Mouse (Mus musculus): ENCODE data around the gene Ntrk1. TPM values are rescaled to one million over a fixed set of nuclear protein-coding genes. Genes with fewer than 3 reads are reported as not detected.
A peak's percentile ranks its signal among the peaks of the same experiment; 100 is the strongest.
"Not testable (repeated sequence)": the region's sequence is repeated elsewhere in the genome, so short reads cannot be mapped to it uniquely, and the experiment has no call there.

Gene Ntrk1
- under 1 TPM; 0.25 to 0.32 TPM for total RNA-seq (2021)
- long read RNA-seq: 0 reads

DNA sequence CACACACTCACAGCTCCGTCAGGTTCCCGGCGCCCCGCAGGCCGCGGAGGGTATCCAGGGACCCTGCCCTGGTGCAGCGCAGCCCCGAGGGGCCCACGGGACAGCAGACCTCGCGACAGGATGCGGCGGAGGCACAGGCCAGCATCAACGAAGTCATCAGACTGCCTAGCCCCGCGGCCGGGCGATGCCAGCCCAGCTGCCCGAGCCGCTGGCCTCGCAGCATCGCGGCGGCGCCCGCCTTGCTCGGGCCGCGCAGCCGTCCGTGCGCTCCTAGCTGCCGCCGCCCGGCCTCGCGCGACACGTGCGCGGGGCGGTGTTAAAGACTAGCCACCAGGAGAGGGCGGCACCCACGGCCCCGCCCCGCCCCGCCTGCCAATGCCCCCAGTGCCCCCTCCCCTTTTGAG lies at the start of gene Ntrk1:
TSS of gene Ntrk1 (minus strand) at position 241 of the 404 bp plus-strand sequence.
- DNase-seq (ENCODE audit: low spot score in 2 of 2): no peak

DNA sequence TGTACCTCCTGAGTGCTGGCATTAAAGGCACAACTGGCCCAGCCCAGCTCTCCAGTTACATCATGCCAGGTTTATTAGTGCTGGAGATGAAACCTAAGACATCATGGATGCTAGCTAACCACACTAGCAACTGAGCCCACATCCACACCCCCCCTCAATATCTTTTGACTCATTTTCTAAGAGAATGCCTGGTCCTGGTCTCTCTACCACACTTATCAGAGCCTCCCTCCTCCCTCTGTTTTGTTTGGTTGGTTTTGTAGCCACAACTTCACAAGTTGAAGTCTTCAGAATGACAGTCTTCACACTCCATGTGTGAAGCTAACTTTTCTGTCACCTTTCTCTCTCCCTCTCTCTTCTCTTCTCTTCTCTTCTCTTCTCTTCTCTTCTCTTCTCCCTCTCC lies 45.9 kb upstream of the Ntrk1 start:
- no peak for DNase-seq (ENCODE audit: low spot score in 2 of 2)

DNA sequence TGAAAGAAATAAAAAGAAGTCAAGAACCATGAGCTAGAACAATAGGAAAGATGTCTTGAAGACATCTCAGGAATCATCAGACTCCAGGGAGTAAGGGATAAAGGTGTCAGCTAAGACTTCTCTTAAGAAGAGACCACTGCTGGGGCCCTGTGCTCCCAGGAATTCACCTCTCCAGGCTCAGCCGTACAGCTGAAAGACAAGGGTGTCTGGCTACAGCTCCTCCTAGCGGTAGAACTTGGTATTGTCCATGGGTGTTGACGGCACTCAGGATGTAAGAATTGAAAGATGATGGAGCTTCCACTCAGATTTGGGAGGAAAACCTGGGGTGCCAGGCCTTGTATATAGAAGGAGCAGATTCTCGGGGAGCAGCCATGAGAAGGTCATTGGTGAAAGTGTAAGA lies 43.7 kb upstream of the Ntrk1 start:
- DNase-seq (ENCODE audit: low spot score in 2 of 2): peak; percentile 59 to 87

DNA sequence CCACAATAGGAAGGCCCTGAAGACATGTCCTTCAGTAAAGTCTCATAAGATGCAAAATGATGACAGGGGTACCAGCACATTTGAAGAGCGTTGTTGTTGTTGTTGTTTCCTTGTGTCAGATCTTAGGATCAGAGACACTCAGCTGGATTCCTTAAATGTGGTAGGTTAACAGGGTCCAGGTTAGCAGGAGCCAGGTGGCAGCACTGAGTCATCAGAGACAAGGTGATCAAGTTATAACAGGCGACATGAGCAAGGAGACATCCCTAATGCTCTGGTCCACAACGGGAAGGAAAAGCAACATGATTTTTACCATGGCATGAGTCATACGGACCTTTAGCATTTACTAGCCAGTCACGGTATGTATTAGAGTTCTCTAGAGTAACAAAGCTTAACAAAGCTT lies 38.5 kb upstream of the Ntrk1 start:
- DNase-seq (ENCODE audit: low spot score in 2 of 2): no peak

DNA sequence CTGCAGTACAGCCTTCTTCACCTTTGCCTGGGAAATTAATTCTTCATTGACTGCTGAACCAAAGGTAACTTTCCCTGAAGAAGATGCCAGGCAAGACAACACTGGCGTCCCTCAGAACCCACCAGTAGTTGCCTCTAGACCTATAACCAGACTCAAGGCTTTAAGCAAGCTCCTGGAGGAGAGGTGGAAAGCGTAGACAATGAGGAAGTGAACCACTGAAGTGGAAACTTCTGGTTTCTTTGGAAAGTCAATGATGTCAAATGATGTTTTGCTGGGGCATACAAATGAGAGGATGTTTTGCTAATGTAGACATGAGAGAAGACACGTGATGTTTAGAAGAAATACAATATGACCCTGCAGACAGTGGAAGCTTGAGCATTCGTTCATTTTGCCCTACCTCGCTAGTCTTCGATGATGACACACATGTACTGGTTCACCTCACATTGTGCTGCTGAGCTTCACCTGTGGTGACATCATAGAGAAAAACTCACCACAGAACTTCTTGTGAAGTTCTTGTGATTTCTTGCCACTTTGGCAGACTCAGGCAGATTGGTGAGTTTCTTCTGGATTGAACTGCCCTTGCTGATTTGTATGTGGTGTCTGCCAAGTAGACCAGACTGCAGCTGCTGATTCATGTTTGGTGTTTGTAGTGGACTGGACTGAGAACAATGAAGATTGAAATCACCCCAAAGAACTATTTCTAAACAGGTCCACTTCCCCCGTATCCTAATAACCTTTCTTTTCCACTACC lies 37.3 kb upstream of the Ntrk1 start:
- no peak for DNase-seq (ENCODE audit: low spot score in 2 of 2)

DNA sequence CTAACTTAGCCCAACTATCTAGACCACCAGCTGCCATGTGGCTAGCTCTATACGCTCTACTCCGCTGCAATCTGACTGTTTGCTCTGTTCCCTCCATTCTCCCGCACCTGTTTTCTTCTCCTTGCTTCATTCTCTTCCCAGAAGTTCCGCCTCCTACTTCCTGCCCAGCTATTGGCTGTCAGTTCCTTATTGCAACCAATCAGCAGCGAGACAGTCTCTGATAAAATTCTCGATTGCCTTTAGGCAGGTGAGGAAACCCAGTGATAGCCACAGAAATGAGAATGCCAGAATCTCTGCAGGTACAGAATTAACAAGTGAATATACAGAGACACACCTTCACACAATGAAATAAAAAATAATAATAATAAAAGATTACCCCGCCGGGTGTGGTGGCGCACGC lies 34.1 kb upstream of the Ntrk1 start:
- no peak for DNase-seq (ENCODE audit: low spot score in 2 of 2)

DNA sequence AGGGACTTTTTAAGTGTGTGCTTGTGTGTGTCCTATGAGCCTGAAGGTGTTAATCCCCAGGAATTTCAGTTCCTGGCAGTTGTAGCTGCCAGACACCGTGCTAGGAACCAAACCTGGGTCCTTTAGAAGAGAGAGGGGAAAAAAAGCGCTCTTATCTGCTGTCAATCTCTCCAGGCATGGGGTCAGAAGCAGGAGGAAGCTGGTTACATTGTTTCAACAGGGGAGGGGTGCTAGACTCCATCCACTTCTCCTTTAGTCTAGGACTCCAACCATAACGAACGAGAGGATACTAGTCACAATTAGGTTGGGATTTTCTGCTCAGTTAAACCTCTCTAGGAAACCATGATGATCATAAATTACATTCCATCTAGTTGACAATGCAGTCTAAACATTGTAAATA lies 33.5 kb upstream of the Ntrk1 start:
- no peak for DNase-seq (ENCODE audit: low spot score in 2 of 2)

DNA sequence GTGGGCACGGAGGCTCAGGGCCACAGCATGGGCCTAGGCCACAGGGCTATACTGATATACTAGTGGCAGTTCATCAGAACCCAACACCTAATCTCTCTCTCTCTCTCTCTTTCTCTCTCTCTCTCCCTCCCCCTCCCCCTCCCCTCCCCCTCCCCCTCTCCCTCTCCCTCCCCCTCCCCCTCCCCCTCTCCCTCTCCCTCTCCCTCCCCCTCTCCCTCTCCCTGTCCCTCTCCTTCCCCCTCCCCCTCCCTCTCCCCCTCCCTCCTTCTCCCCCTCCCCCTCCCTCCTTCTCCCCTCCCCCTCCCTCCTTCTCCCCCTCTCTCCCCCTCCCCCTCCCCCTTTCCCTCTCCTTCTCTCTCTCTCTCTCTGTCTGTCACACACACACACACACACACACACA lies 29.2 kb upstream of the Ntrk1 start, which contains the start of gene Pear1:
TSS of gene Pear1 (minus strand) at position 101 of the 400 bp plus-strand sequence.
- DNase-seq (ENCODE audit: low spot score in 2 of 2): not testable (repeated sequence)

DNA sequence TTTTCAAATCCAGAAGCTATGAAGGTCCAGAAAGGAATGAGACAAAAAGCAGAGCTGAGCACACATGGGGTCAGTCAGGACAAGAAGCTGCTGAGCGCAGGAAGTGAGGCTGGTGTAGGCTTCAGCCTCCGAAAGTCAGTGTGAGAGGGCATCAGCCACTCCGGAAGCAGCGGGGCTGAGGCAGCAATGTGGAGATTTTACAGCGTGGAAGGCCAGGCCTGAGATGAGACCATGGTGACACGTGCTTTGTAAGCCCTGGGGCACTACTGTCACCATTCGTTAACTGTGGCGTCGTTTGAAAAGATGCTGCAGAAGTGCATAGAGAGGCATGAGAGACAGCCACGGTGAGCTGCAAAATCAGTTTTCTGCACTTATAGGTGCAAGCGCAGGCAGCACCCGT lies 23.3 kb upstream of the Ntrk1 start:
- DNase-seq (ENCODE audit: low spot score in 2 of 2): no peak

DNA sequence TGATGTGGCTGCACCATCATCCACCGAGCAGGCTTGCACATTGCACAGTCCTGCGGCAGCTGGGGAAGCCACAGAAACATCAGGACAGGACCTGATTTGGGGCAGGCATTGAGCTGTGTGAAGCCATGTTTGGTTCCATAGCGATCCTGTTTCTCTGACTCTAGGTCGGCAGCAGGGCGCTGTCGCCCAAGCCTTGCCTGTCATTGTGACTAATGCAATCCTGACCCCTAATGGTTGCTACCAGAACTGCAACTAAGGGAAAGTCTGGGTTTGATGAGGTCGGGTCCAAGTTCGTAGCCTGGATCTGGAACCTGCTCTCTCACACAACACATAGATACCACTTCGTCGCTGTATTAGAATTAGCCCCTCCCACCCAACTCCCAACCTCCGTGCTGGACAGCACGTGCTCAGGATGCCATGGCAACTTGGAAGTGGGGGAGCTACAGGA lies 21.7 kb upstream of the Ntrk1 start:
- DNase-seq (ENCODE audit: low spot score in 2 of 2): peak; percentile 62 to 87

DNA sequence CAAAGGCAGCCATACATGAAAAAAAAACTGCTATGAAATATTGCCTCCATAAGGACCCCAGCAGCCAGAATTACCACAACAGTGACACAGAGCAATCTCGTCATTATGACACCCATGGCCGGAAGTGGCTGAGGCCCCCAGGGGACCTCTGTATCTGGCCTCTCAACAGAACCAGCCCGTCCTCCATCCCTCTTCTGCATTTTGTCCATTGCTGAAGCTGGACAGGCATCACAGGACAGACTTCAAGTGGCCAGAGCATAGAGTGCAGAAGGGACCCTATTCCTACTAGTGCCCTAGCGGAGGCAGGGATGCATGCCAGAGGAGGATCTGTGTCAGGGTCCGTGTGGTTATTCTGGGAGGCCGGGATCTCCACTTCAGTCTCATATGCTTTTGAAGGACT lies 21.2 kb upstream of the Ntrk1 start:
- no peak for DNase-seq (ENCODE audit: low spot score in 2 of 2)

DNA sequence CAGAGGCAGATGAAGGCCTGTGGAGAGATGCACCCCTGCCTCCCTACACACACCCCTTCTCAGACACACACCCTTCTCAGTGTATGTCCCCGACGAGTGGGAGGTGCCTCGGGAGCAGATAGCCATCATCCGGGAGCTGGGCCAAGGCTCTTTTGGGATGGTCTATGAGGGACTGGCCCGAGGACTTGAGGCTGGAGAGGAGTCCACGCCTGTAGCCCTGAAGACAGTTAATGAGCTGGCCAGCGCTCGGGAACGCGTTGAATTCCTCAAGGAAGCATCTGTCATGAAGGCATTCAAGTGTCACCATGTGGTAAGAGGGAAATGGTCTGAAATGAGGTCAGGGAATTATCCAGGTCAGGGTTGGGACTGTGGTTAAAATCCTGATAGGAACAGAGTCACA lies 17.9 kb upstream of the Ntrk1 start:
- DNase-seq (ENCODE audit: low spot score in 2 of 2): no peak

DNA sequence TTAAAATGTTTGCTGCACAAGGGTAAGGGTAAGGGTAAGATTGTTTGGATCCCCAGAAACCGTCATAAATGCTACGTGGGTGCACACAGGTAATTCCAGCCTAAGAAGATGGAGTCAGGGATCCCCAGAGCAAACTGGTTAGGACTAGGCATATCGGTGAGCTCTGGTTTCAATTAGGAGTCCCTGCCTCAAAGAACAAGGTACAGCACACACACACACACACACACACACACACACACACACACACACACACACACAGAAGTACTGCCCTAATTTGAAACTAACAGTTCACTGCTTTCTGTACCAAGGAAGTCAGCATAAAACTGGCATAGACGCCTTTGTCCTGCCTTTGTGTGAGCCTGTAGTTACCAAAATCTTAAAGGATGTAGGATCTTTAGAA lies 17.5 kb upstream of the Ntrk1 start:
- no peak for DNase-seq (ENCODE audit: low spot score in 2 of 2)

DNA sequence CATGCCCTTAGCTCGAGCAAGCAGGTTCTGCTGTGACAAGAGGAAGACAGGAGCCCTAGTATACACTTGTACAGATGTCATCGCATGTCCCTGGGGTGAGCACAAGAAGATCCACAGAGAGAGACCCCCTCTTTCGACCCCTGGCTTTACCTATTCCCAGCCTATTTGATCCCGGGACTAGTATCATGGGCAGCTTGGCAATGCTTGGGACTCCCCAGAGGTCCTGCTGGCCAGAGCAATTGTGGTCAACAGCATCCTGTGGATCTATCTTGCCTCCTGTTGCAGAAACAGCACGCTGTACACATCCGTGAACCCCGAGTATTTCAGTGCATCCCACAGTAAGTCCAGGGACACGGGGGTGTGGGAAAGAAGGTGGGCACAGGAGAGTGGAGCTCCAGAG lies 16.3 kb upstream of the Ntrk1 start:
- DNase-seq (ENCODE audit: low spot score in 2 of 2): no peak

DNA sequence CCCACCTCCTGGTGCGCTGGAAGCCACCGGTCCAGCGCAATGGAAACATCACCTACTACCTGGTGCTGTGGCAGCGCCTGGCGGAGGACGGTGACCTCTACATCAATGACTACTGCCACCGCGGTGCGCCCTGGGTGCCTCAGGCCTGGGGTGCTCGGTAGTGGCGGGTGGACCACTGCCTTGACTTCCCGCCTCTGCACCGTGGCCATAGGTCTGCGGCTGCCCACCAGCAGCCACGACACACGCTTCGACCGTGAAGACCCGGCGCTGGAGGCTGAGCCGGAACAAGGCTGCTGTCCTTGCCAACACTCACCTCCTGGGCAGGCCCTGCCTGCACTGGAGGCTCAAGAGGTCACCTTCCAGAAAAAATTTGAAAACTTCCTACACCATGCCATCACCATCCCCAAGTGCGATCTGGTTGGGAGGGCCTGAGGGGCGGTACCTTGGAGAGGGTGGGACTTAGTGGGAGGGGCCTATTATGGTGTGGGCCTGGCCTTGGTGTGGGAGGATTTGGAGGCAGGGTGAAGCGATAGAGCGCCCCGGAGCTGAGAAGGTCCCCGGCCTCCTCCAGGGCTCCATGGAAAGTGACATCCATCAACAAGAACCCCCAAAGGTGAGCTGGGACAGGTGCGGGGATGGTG lies 14.5 kb upstream of the Ntrk1 start:
- no peak for DNase-seq (ENCODE audit: low spot score in 2 of 2)

DNA sequence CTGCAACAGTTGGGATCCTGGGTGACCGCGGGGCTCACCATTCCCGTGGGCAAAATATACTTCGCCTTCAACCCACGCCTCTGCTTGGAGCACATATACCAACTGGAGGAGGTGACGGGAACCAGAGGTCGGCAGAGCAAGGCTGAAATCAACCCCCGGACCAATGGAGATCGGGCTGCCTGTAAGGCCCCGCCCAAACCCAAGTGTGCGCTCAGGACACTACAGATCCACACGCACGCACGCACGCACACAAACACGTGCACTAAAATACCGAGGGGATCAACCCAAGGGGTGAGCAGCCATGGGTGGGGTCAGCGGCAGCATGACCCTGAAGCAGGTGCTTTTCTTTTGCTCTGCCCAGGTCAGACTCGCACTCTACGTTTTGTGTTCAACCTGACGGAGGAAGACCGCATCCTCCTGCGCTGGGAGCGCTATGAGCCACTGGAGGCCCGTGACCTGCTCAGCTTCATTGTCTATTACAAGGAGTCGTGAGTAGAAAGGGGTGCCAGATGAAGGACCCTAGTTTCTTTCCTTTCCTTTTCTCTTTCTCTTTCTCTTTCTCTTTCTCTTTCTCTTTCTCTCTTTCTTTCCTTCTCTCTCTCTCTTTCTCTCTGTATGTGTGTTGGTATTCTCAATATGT lies 9.2 kb upstream of the Ntrk1 start:
- no peak for DNase-seq (ENCODE audit: low spot score in 2 of 2)

DNA sequence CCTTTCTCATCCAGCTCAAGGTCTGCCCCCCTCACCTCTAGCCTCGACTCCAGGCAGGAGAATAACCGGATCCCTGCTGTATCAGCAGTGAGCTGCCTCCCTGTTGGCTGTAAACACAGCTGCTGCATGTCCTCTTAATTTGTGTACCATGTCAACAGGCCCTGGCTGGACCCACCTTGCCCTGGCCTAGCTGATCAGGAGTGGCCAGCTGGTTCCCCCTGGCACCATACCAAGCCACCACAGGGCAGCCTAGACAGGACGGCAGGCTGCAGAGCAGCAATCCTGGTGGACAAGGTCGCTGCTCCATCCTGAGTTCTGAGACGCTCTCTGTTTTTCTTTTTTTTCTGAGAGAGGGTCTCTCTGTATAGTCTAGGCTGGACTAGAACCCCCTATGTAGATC lies 6.7 kb upstream of the Ntrk1 start:
- no peak for DNase-seq (ENCODE audit: low spot score in 2 of 2)

DNA sequence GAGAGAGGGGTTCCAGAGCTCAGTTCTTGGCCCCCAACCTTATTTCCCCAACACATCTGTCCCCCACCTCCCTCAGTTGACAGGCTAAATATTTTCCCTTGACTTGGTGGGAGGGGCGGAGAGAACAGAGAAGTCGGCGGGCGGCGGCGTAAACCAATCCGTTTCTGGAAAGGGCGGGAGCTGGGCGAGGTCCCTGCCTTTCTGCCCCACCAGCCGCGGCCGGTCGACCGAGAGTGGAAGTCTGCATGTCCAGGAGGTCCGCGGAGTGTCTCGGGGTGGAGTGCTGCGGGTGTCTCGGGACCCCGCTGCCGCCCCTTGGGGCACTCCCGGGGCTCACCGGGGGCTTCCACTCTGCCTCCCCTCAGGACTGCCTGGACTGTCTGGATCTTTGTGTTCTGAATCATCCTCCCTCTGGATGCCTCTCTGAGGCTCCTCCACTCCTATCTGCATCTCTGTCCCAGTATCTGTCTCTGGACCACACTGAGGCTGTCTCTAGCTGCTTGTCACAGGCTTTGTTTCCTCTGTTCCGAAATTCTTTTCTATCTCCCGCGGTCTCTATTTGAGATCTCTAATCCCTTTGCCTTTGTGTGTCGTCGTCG lies 1.9 kb upstream of the Ntrk1 start, which contains the start of gene Insrr:
TSS of gene Insrr (plus strand) at position 216 of the 599 bp plus-strand sequence.
- no peak for DNase-seq (ENCODE audit: low spot score in 2 of 2)

DNA sequence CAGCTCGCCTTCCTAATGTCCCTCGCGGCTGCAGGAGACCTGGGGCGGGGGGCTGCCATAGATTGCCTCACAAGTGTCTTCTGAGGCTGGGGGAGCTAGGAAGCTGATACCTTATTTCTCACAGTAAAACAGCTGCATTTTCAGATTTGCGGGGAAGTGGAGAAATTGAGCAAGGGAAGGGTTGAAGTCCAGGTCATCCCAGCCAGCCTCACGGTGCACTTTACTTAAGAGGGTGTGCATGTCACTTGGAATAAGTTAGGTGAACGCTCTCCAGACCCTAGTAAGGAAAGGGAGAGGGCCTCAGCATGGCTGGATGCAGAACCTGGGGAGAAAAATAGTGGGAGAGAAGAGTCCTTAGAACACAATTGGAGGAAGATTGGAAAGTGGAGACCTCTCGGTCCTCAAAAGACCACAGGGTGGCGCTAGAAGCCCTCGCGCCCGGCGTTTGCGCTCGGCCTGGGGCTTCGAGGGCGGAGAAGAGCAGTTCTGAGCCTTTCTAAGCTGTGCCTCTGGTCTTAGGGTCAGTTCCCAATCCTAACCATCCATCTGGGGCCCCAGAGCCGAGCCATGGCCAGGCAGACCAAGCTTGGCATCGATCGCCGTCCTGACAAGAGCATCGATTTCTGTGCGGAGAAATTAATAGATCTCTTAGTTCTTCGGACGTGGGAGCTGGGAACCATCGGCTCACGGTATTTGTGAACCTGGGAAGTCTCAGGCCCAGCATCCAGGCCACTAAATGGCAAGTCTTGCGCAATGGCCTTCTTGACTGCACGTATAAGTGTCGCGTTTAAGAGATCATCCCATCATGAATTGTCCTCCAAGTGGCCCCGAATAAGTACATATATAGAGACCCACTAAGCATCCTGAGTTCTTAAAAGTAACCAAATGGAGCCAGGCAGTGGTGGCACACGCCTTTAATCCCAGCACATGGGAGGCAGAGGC lies 645 bp upstream of the Ntrk1 start:
- peak; percentile 14 to 48 for DNase-seq (ENCODE audit: low spot score in 2 of 2)

DNA sequence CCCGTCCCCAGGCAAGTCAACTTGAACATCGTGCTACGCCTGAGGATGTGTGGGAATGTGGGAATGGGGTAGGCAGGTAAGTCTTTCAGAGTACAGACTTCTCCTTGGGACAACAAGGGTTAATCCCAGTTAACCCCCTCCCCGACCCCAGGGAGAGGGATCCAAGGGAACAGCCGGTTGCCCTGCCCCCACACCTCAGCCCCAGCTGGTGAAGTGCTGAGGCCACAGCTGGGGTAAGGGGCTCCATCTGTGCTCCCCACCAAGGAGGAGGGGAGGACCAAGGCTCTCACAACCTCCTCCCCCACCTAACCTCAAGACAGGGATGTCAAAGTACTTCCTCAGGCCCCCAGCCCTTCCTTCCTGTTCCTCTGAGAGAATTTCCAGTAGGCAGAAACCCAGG lies 5.2 kb downstream of the Ntrk1 start:
- DNase-seq (ENCODE audit: low spot score in 2 of 2): no peak

DNA sequence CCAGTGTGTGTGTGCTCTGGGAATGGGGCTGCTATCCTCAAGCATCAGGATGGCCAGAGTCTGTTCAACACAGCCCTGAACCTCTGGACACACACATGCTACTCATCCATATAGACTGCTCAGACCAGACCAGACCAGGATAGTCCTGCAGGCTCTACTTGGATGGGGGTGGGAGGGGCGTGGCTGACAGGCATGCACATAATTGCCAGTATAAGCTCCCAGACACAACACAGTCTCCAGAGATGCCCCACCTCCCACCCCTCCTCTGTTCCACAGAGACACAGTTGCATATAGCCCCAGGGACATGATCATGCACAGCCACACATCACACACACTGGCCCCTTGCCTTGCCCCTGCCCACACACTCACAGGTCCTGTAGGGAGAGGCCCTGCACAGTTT lies 5.7 kb downstream of the Ntrk1 start:
- no peak for DNase-seq (ENCODE audit: low spot score in 2 of 2)

Data from layer of hippocampus, adult 18-20 months (tissue).